Mouse (Mus musculus) ES-E14 (cell line): ENCODE data around the gene Csf2rb. TPM values are rescaled to one million over a fixed set of nuclear protein-coding genes. Genes with fewer than 3 reads are reported as not detected.

ENCODE experiments used
- DNase-seq: peaks from one replicate; pipeline ENCODE4 v3.0.0-alpha.2; 2013; ENCODE audit warnings: low read depth, low spot score
- H3K27ac ChIP-seq: 2 replicates; pipeline ENCODE4 v1.5.1; 2012; ENCODE audit warnings: low read depth, mild to moderate bottlenecking, low read length, moderate library complexity, mixed read lengths; ENCODE audit not compliant: poor library complexity, insufficient read depth, severe bottlenecking
- H3K36me3 ChIP-seq: 2 replicates; pipeline ENCODE4 v1.6.1; 2012; ENCODE audit warnings: mild to moderate bottlenecking, low read length, moderate library complexity, mixed read lengths; ENCODE audit not compliant: control insufficient read depth, poor library complexity, insufficient read depth, severe bottlenecking
- H3K4me1 ChIP-seq, 2 experiments: fragments of 150-350 bp in 1 of 2; sonication (generic) in 1 of 2; 2 replicates each; pipeline ENCODE4 v1.6.1; 2012; ENCODE audit warnings: low read length in 2 of 2, mild to moderate bottlenecking in 1 of 2, mixed read lengths in 1 of 2; ENCODE audit not compliant: control insufficient read depth in 2 of 2, insufficient read depth in 2 of 2, poor library complexity in 1 of 2
- H3K4me3 ChIP-seq, 2 experiments: fragments of 150-350 bp in 1 of 2; sonication (generic) in 1 of 2; 2 replicates each; pipeline ENCODE4 v1.5.1; 2012; ENCODE audit warnings: low read length in 2 of 2, low read depth in 1 of 2, mild to moderate bottlenecking in 1 of 2, mixed read lengths in 1 of 2; ENCODE audit not compliant: insufficient read depth in 1 of 2, poor library complexity in 1 of 2, severe bottlenecking in 1 of 2
- H3K9ac ChIP-seq: 2 replicates; pipeline ENCODE4 v1.6.1; 2012; ENCODE audit warnings: low read depth, mild to moderate bottlenecking, low read length, mixed read lengths; ENCODE audit not compliant: poor library complexity, insufficient read depth, severe bottlenecking
- H3K9me3 ChIP-seq: fragments of 150-350 bp; sonication (generic); 2 replicates; pipeline ENCODE4 v1.6.1; 2012; ENCODE audit warnings: low read depth, mild to moderate bottlenecking, low read length; ENCODE audit not compliant: control insufficient read depth, insufficient read depth
- CHD2 ChIP-seq: IDR thresholded peaks from 2 replicates; pipeline ENCODE4 v1.6.1; 2014; ENCODE audit warnings: mild to moderate bottlenecking, low read depth, low read length, inconsistent platforms
- HCFC1 ChIP-seq: IDR thresholded peaks from 2 replicates; pipeline ENCODE4 v1.6.1; 2012; ENCODE audit warnings: low read length, inconsistent platforms, borderline replicate concordance; ENCODE audit not compliant: insufficient read depth
- MAFK ChIP-seq: IDR thresholded peaks from 2 replicates; pipeline ENCODE4 v1.6.1; 2014; ENCODE audit warnings: mild to moderate bottlenecking, low read depth, low read length, inconsistent platforms; ENCODE audit not compliant: insufficient read depth
- ZC3H11A ChIP-seq: IDR thresholded peaks from 2 replicates; pipeline ENCODE4 v1.6.1; 2012; ENCODE audit warnings: low read depth, mild to moderate bottlenecking, inconsistent platforms, low read length, borderline replicate concordance
- ZNF384 ChIP-seq: IDR thresholded peaks from 2 replicates; pipeline ENCODE4 v1.6.1; 2012; ENCODE audit warnings: low read depth, low read length, inconsistent platforms
- in situ Hi-C, 2 experiments: fragments of 600-800 bp; cut with MboI; formaldehyde crosslinking; loops; one replicate each; pipeline ENCODE4 v1.15.1; 2025; ENCODE audit warnings: low sequenced_read_pairs in 2 of 2, inconsistent platforms in 1 of 2; ENCODE audit not compliant: unreplicated experiment in 2 of 2
- total RNA-seq: library from RNA; depleted of rRNA; stranded (reverse); fragments of 300-350 nt; gene quantifications from 2 replicates; pipeline ENCODE4 v1.2.3, GENCODE M21; 2012

Csf2rb gene
- total RNA-seq, 1 experiment, result 1.1 TPM

GRCm38 (mm10) chr15:78293716-78294115, 31.8 kb upstream of the Csf2rb start:
- no peak for DNase-seq
- TF ChIP-seq ZNF384 (no peak), ZC3H11A (no peak), MAFK (no peak), HCFC1 (no peak), CHD2 (no peak)
- Histone ChIP-seq H3K36me3 (no peaks in the 10 kb centered on the region), H3K4me3 (no peak overlapping the region), H3K9me3 (no peaks in the 10 kb centered on the region), H3K27ac (no peak overlapping the region), H3K4me1 (no peaks in the 10 kb centered on the region), H3K9ac (no peak overlapping the region)
- in situ Hi-C loops, result no loop called here

- DNase-seq, result no peak
- Histone ChIP-seq H3K4me3 (no peak overlapping the region), H3K9ac (no peak overlapping the region), H3K9me3 (no peaks in the 10 kb centered on the region), H3K27ac (no peak overlapping the region), H3K36me3 (no peaks in the 10 kb centered on the region), H3K4me1 (no peaks in the 10 kb centered on the region)
- in situ Hi-C loops, result no loop called here
- TF ChIP-seq HCFC1, result no peak
- TF ChIP-seq ZC3H11A, result no peak
- no peak for TF ChIP-seq CHD2
- TF ChIP-seq MAFK, result no peak
- TF ChIP-seq ZNF384, result no peak
Observed at GRCm38 (mm10) chr15:78298558-78298957, 27.0 kb upstream of the Csf2rb start.

- in situ Hi-C loops, result no loop called here
- no peak for TF ChIP-seq ZC3H11A
- TF ChIP-seq CHD2, result no peak
- no peak for TF ChIP-seq ZNF384
- TF ChIP-seq HCFC1, result no peak
- TF ChIP-seq MAFK, result no peak
- no peak overlapping the region for H3K9ac ChIP-seq
Observed at GRCm38 (mm10) chr15:78299641-78300040, 25.9 kb upstream of the Csf2rb start.

GRCm38 (mm10) chr15:78300773-78301172, 24.8 kb upstream of the Csf2rb start:
- H3K4me3 ChIP-seq, result no peak overlapping the region
- TF ChIP-seq MAFK, result no peak
- no peak for TF ChIP-seq ZC3H11A

More at GRCm38 (mm10) chr15:78299641-78300040, 25.9 kb upstream of the Csf2rb start:
- H3K9me3 ChIP-seq, result no peaks in the 10 kb centered on the region
- no peak overlapping the region for H3K27ac ChIP-seq
- DNase-seq, result no peak
- H3K36me3 ChIP-seq, result no peaks in the 10 kb centered on the region
- no peak overlapping the region for H3K4me3 ChIP-seq
- no peaks in the 10 kb centered on the region for H3K4me1 ChIP-seq

GRCm38 (mm10) chr15:78302718-78303117, 22.8 kb upstream of the Csf2rb start:
- TF ChIP-seq ZNF384, result no peak
- TF ChIP-seq ZC3H11A, result no peak
- TF ChIP-seq CHD2, result no peak
- no peak for TF ChIP-seq HCFC1
- TF ChIP-seq MAFK, result no peak
- no peaks in the 10 kb centered on the region for H3K36me3 ChIP-seq
- no peak overlapping the region for H3K27ac ChIP-seq
- H3K4me3 ChIP-seq, result no peak overlapping the region
- H3K4me1 ChIP-seq, result no peaks in the 10 kb centered on the region
- DNase-seq, result no peak
- in situ Hi-C loops, result no loop called here
- H3K9me3 ChIP-seq, result no peaks in the 10 kb centered on the region
- no peak overlapping the region for H3K9ac ChIP-seq

More at GRCm38 (mm10) chr15:78300773-78301172, 24.8 kb upstream of the Csf2rb start:
- no peak overlapping the region for H3K27ac ChIP-seq
- no peaks in the 10 kb centered on the region for H3K4me1 ChIP-seq
- in situ Hi-C loops, result no loop called here
- no peaks in the 10 kb centered on the region for H3K9me3 ChIP-seq
- DNase-seq, result no peak
- no peak overlapping the region for H3K9ac ChIP-seq
- no peaks in the 10 kb centered on the region for H3K36me3 ChIP-seq
